Mouse (Mus musculus): Measurements from ENCODE around the gene Gm28048. TPM values are rescaled to one million over a fixed set of nuclear protein-coding genes. Genes with fewer than 3 reads are reported as not detected.

Gm28048 gene
- polyA plus RNA-seq, 2 experiments = 2.8 to 6.8 TPM

DNA sequence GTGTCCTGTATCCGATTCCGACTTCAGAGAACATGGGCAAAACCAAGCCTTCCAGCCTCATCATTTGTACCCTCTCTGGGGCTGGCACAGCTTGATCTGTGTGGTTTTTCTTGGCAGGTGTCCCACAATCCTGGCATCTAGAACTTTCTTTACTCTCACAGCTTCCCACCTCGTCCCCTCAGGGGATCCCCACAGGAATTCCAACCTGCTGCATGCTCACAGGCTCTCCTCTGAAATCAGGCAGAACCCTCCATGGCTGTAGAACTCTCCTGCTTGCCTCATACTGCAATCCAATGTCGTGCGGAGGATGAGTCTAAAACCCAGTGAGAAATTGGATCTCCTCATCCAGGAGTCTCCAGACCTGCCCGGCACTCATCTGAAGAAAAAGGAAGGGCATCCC, 155.2 kb downstream of the Gm28048 start:
- DNase-seq (ENCODE audit: low read depth in 3 of 3, low spot score in 3 of 3) (no peak), ATAC-seq (ENCODE audit: insufficient read depth) (no peak)
- H3K36me3 ChIP-seq (replicated peaks; ENCODE audit: control insufficient read depth, insufficient read depth, low read depth) = no peaks in the 10 kb centered on the region
- no peak overlapping the region for H3K27ac ChIP-seq
- no peaks in the 10 kb centered on the region for H3K9me3 ChIP-seq (ENCODE audit: control insufficient read depth, low read length)
- TF ChIP-seq CTCF (IDR thresholded peaks at IDR 0.05; ENCODE audit: low read depth) (no peak), EP300 (IDR thresholded peaks at IDR 0.05; ENCODE audit: low read depth) (no peak)
- no peak overlapping the region for H3K9ac ChIP-seq (replicated peaks)
- H3K27me3 ChIP-seq (ENCODE audit: control insufficient read depth, insufficient read depth, low read length) = no peaks in the 10 kb centered on the region
- peaks cover 0 to 14% of the 10 kb centered on the region in 2 experiments; a peak in 2 of 4 replicates for H3K4me1 ChIP-seq (replicated peaks; ENCODE audit: control insufficient read depth in 2 of 2, insufficient read depth in 2 of 2, low read length in 1 of 2)
- H3K4me2 ChIP-seq (ENCODE audit: low read depth) = no peak overlapping the region
- 69% methylated on average over 6 of the region's 6 CpGs for WGBS (ENCODE audit: insufficient replicate concordance)
- H3K4me3 ChIP-seq (ENCODE audit: insufficient read depth in 1 of 2, low read depth in 2 of 2, low read length in 2 of 2) = no peak overlapping the region

DNA sequence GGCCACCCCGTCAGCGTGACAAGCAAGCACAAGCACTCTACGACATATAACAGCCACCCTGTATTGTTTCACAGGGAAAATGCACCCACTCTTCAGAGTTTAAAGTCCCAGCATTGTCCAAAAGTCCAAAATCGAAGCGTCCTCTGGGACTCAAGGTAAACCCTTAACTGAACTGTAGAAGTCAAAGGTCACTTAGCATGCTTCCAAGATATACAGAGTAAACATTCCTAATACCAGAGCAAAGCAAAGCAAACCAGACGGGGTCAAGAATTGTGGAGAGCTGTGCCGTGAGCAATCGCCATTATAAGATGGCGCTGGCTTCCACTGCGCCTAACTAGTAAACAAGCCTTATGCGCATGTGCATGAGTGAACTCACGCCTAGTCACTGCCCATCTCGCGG, 155.8 kb downstream of the Gm28048 start:
- ATAC-seq (ENCODE audit: insufficient read depth) = no peak
- DNase-seq (ENCODE audit: low read depth in 3 of 3, low spot score in 3 of 3) = no peak
- Histone ChIP-seq H3K9ac (replicated peaks) (no peak overlapping the region), H3K4me3 (ENCODE audit: insufficient read depth in 1 of 2, low read depth in 2 of 2, low read length in 2 of 2) (no peak overlapping the region), H3K27ac (no peak overlapping the region), H3K36me3 (replicated peaks; ENCODE audit: control insufficient read depth, insufficient read depth, low read depth) (no peaks in the 10 kb centered on the region), H3K4me1 (replicated peaks; ENCODE audit: control insufficient read depth in 2 of 2, insufficient read depth in 2 of 2, low read length in 1 of 2) (peaks cover 0 to 14% of the 10 kb centered on the region in 2 experiments; a peak in 2 of 4 replicates), H3K27me3 (ENCODE audit: control insufficient read depth, insufficient read depth, low read length) (no peaks in the 10 kb centered on the region), H3K4me2 (ENCODE audit: low read depth) (no peak overlapping the region), H3K9me3 (ENCODE audit: control insufficient read depth, low read length) (no peaks in the 10 kb centered on the region)
- TF ChIP-seq EP300 (IDR thresholded peaks at IDR 0.05; ENCODE audit: low read depth) (no peak), CTCF (IDR thresholded peaks at IDR 0.05; ENCODE audit: low read depth) (no peak)
- 83% methylated on average over 14 of the region's 14 CpGs for WGBS (ENCODE audit: insufficient replicate concordance)

- Histone ChIP-seq H3K4me1 (replicated peaks; ENCODE audit: control insufficient read depth in 2 of 2, insufficient read depth in 2 of 2, low read length in 1 of 2) (peaks cover 0 to 14% of the 10 kb centered on the region in 2 experiments; a peak in 2 of 4 replicates), H3K27ac (no peak overlapping the region), H3K9me3 (ENCODE audit: control insufficient read depth, low read length) (no peaks in the 10 kb centered on the region), H3K4me2 (ENCODE audit: low read depth) (no peak overlapping the region), H3K27me3 (ENCODE audit: control insufficient read depth, insufficient read depth, low read length) (no peaks in the 10 kb centered on the region), H3K4me3 (ENCODE audit: insufficient read depth in 1 of 2, low read depth in 2 of 2, low read length in 2 of 2) (no peak overlapping the region), H3K9ac (replicated peaks) (no peak overlapping the region), H3K36me3 (replicated peaks; ENCODE audit: control insufficient read depth, insufficient read depth, low read depth) (no peaks in the 10 kb centered on the region)
- TF ChIP-seq EP300 (IDR thresholded peaks at IDR 0.05; ENCODE audit: low read depth) (no peak), CTCF (IDR thresholded peaks at IDR 0.05; ENCODE audit: low read depth) (no peak)
- ATAC-seq (ENCODE audit: insufficient read depth) (no peak), DNase-seq (ENCODE audit: low read depth in 3 of 3, low spot score in 3 of 3) (no peak)
- 92% methylated on average over 1 of the region's 1 CpGs for WGBS (ENCODE audit: insufficient replicate concordance)
Measured at GRCm38 (mm10) chr11:22825548-22825947, 156.3 kb downstream of the Gm28048 start.

- ATAC-seq (ENCODE audit: insufficient read depth) = no peak
- TF ChIP-seq EP300 (IDR thresholded peaks at IDR 0.05; ENCODE audit: low read depth) = no peak
- TF ChIP-seq CTCF (IDR thresholded peaks at IDR 0.05; ENCODE audit: low read depth) = no peak
- Histone ChIP-seq H3K36me3 (replicated peaks; ENCODE audit: control insufficient read depth, insufficient read depth, low read depth) (no peaks in the 10 kb centered on the region), H3K27ac (no peak overlapping the region), H3K4me2 (ENCODE audit: low read depth) (no peak overlapping the region), H3K9me3 (ENCODE audit: control insufficient read depth, low read length) (no peaks in the 10 kb centered on the region), H3K4me1 (replicated peaks; ENCODE audit: control insufficient read depth in 2 of 2, insufficient read depth in 2 of 2, low read length in 1 of 2) (peaks cover 0 to 13% of the 10 kb centered on the region in 2 experiments; a peak in 2 of 4 replicates), H3K4me3 (ENCODE audit: insufficient read depth in 1 of 2, low read depth in 2 of 2, low read length in 2 of 2) (no peak overlapping the region), H3K27me3 (ENCODE audit: control insufficient read depth, insufficient read depth, low read length) (no peaks in the 10 kb centered on the region), H3K9ac (replicated peaks) (no peak overlapping the region)
- DNase-seq (ENCODE audit: low read depth in 3 of 3, low spot score in 3 of 3) = no peak
- 24% methylated on average over 9 of the region's 9 CpGs for WGBS (ENCODE audit: insufficient replicate concordance)
Measured at GRCm38 (mm10) chr11:22824049-22824705, 157.7 kb downstream of the Gm28048 start.

DNA sequence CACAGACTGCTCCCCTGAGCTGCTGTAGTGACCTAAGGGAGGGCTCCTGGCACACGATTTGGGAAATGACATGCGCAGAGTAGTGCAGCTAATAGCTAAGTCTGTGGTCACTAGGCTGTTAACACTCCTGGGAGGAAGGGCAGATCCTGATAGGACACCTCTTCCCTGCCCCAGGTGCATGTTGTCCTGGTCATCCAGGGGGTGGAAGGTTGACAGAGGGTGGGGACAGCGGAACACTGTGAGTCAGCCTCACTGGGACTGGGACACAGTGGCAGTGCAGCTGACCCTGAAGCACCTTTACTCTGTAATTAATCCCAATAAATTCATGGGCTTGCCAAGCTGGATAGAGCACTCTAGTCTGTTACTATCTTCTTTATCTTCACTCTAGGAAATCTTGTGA, 160.6 kb downstream of the Gm28048 start:
- no peaks in the 10 kb centered on the region for H3K36me3 ChIP-seq (replicated peaks; ENCODE audit: control insufficient read depth, insufficient read depth, low read depth)
- WGBS (ENCODE audit: insufficient replicate concordance) = 54% methylated on average over 3 of the region's 3 CpGs
- TF ChIP-seq EP300 (IDR thresholded peaks at IDR 0.05; ENCODE audit: low read depth) (no peak), CTCF (IDR thresholded peaks at IDR 0.05; ENCODE audit: low read depth) (no peak)
- peaks cover 0 to 11% of the 10 kb centered on the region in 2 experiments; a peak in 2 of 4 replicates for H3K4me1 ChIP-seq (replicated peaks; ENCODE audit: control insufficient read depth in 2 of 2, insufficient read depth in 2 of 2, low read length in 1 of 2)
- H3K9ac ChIP-seq (replicated peaks) = no peak overlapping the region
- no peak overlapping the region for H3K4me2 ChIP-seq (ENCODE audit: low read depth)
- no peak overlapping the region for H3K4me3 ChIP-seq (ENCODE audit: insufficient read depth in 1 of 2, low read depth in 2 of 2, low read length in 2 of 2)
- no peak for DNase-seq (ENCODE audit: low read depth in 3 of 3, low spot score in 3 of 3)
- no peak for ATAC-seq (ENCODE audit: insufficient read depth)
- H3K27me3 ChIP-seq (ENCODE audit: control insufficient read depth, insufficient read depth, low read length) = no peaks in the 10 kb centered on the region
- H3K27ac ChIP-seq = no peak overlapping the region
- H3K9me3 ChIP-seq (ENCODE audit: control insufficient read depth, low read length) = no peaks in the 10 kb centered on the region

Measured in liver, embryonic 14.5 days (tissue).